Mouse (Mus musculus): ENCODE measurements around the gene Nlrc5. TPM values are rescaled to one million over a fixed set of nuclear protein-coding genes. Genes with fewer than 3 reads are reported as not detected.
A peak's percentile ranks its signal among the peaks of the same experiment; 100 is the strongest.

Nlrc5 gene
- total and polyA plus RNA-seq, 3 experiments = 0.03 TPM; not detected in 2

DNA sequence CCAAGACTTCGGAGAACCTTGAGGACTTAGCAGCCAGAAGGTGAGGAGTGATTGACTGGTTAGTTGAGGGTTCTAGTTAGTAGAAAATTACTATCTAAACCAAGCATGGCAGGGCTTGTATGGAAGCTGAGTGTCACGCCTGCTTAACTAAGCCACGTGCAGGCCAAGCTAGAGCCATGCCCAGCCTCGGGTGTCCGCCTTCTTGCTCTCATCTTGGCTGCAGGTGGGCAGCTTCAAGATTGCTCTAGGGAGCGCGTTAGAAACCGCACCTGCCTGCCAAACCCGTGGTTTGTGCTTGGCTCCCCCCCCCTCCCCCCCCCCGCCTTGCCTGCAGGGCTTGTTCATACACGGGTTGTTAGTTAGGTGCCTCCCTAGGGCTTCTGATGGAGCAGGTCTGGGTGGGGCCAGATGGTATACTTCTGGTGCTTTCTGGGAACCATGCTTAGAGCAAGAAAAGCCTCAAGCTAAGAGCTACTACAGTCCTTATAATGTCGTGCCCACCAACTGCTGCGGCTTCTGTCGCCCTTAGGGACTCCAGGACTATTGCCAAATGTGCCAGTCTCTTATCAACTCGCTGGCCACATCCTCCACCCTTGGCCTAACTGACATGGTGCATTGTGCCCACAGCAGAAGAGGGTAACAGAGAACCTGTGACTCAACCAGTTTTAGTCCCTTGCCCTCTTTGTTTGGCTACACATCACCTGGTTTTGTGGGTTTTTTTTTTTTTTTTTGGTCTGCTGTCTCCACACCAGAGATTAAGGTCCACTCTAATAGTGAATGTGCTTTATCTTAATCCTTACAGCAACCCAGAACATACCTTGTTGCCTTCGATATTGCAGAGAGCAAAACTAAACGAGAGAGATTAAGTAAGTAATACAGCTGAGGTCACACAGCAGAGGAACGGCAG, 107.0 kb downstream of the Nlrc5 start (continued):
- no peak for TF ChIP-seq POLR2A (IDR thresholded peaks at IDR 0.05; ENCODE audit: control insufficient read depth in 1 of 2, insufficient read depth in 1 of 2, low read depth in 1 of 2, low read length in 2 of 2, poor library complexity in 1 of 2)
- TF ChIP-seq GATA1 (IDR thresholded peaks at IDR 0.05; ENCODE audit: low read depth, low read length) = peak; percentile 80
- no peak for TF ChIP-seq NELFE (IDR thresholded peaks at IDR 0.05; ENCODE audit: low read depth, low read length)
- peak; percentile 31; the same call in 1 of the 2 replicates for TF ChIP-seq SIN3A (IDR thresholded peaks at IDR 0.05; ENCODE audit: low read length)
- TF ChIP-seq CHD1 (IDR thresholded peaks at IDR 0.05; ENCODE audit: low read depth, low read length) = no peak
- TF ChIP-seq RCOR1 (IDR thresholded peaks at IDR 0.05; ENCODE audit: low read depth, low read length) = no peak
- TF ChIP-seq MAZ (IDR thresholded peaks at IDR 0.05; ENCODE audit: low read depth, low read length) = no peak
- 0 out of 2 replicates have a peak, but pooled peaks have one; percentile 32 for TF ChIP-seq JUND (IDR thresholded peaks at IDR 0.05; ENCODE audit: low read depth, low read length)
- TF ChIP-seq NRF1 (IDR thresholded peaks at IDR 0.05; ENCODE audit: insufficient read depth, low read depth, low read length, poor library complexity, severe bottlenecking) = no peak
- TF ChIP-seq ZC3H11A (IDR thresholded peaks at IDR 0.05; ENCODE audit: low read depth, low read length) = no peak
- TF ChIP-seq ETS1 (IDR thresholded peaks at IDR 0.05; ENCODE audit: low read depth, low read length) = peak; percentile 77
- TF ChIP-seq ELF1 (IDR thresholded peaks at IDR 0.05; ENCODE audit: low read depth, low read length) = no peak
- TF ChIP-seq RAD21 (IDR thresholded peaks at IDR 0.05; ENCODE audit: low read depth, low read length) = no peak
- no peak for TF ChIP-seq MYC (IDR thresholded peaks at IDR 0.05; ENCODE audit: low read depth, low read length)
- no peak for TF ChIP-seq CHD2 (IDR thresholded peaks at IDR 0.05; ENCODE audit: low read length)
- TF ChIP-seq SMC3 (IDR thresholded peaks at IDR 0.05; ENCODE audit: low read depth, low read length) = no peak
- no peak for TF ChIP-seq ZMIZ1 (IDR thresholded peaks at IDR 0.05; ENCODE audit: low read depth, low read length)
- no peak; the same call in 1 of the 2 replicates for TF ChIP-seq USF1 (IDR thresholded peaks at IDR 0.05; ENCODE audit: low read depth, low read length)
- TF ChIP-seq HCFC1 (IDR thresholded peaks at IDR 0.05; ENCODE audit: low read depth, low read length) = no peak
- no peak for TF ChIP-seq UBTF (IDR thresholded peaks at IDR 0.05; ENCODE audit: borderline replicate concordance, insufficient read depth, low read depth, low read length)
- TF ChIP-seq GABPA (IDR thresholded peaks at IDR 0.05; ENCODE audit: low read depth, low read length) = no peak
- no peak for TF ChIP-seq KAT2A (conservative IDR thresholded peaks at IDR 0.05; ENCODE audit: low read depth, low read length)
- 0 out of 2 replicates have a peak, but pooled peaks have one; percentile 21 for TF ChIP-seq MXI1 (IDR thresholded peaks at IDR 0.05; ENCODE audit: low read depth, low read length)

- H3K27ac ChIP-seq (ENCODE audit: control insufficient read depth, low read depth, low read length) = no peak overlapping the region
- H3K79me2 ChIP-seq (ENCODE audit: control insufficient read depth, insufficient read depth, low read length, poor library complexity) = no peaks in the 10 kb centered on the region
- peaks cover 16 to 31% of the 10 kb centered on the region in 2 experiments for H3K4me1 ChIP-seq (ENCODE audit: control insufficient read depth in 1 of 2, insufficient read depth in 2 of 2, low read length in 2 of 2)
- TF ChIP-seq NRF1 (IDR thresholded peaks at IDR 0.05; ENCODE audit: insufficient read depth, low read depth, low read length, poor library complexity, severe bottlenecking) (no peak), TCF12 (IDR thresholded peaks at IDR 0.05; ENCODE audit: low read depth, low read length) (no peak), CHD2 (IDR thresholded peaks at IDR 0.05; ENCODE audit: low read length) (no peak), HCFC1 (IDR thresholded peaks at IDR 0.05; ENCODE audit: low read depth, low read length) (no peak), ZMIZ1 (IDR thresholded peaks at IDR 0.05; ENCODE audit: low read depth, low read length) (no peak), MAZ (IDR thresholded peaks at IDR 0.05; ENCODE audit: low read depth, low read length) (no peak), CHD1 (IDR thresholded peaks at IDR 0.05; ENCODE audit: low read depth, low read length) (no peak), RAD21 (IDR thresholded peaks at IDR 0.05; ENCODE audit: low read depth, low read length) (no peak), NELFE (IDR thresholded peaks at IDR 0.05; ENCODE audit: low read depth, low read length) (no peak)
- no peak for DNase-seq (ENCODE audit: low read depth, low spot score)
- H3K9me3 ChIP-seq (replicated peaks; ENCODE audit: insufficient read depth, low read length) = no peaks in the 10 kb centered on the region
- no peak overlapping the region for H3K4me3 ChIP-seq (ENCODE audit: control insufficient read depth in 1 of 2, insufficient read depth in 1 of 2, low read depth in 2 of 2, low read length in 2 of 2)
- H3K9ac ChIP-seq (ENCODE audit: control insufficient read depth, low read depth, low read length, poor library complexity, severe bottlenecking) = no peak overlapping the region
- H3K36me3 ChIP-seq (ENCODE audit: control insufficient read depth in 1 of 2, insufficient read depth in 2 of 2, low read length in 2 of 2) = peaks cover 0 to 27% of the 10 kb centered on the region in 2 experiments; a peak in 2 of 4 replicates
- H3K27me3 ChIP-seq (ENCODE audit: control insufficient read depth in 1 of 2, insufficient read depth in 2 of 2, low read length in 2 of 2) = no peaks in the 10 kb centered on the region
Measured at GRCm38 (mm10) chr8:94543981-94544380, 109.8 kb downstream of the Nlrc5 start.
